Mouse (Mus musculus): Measurements from ENCODE around the gene Gtdc1.

The Gtdc1 gene

DNA sequence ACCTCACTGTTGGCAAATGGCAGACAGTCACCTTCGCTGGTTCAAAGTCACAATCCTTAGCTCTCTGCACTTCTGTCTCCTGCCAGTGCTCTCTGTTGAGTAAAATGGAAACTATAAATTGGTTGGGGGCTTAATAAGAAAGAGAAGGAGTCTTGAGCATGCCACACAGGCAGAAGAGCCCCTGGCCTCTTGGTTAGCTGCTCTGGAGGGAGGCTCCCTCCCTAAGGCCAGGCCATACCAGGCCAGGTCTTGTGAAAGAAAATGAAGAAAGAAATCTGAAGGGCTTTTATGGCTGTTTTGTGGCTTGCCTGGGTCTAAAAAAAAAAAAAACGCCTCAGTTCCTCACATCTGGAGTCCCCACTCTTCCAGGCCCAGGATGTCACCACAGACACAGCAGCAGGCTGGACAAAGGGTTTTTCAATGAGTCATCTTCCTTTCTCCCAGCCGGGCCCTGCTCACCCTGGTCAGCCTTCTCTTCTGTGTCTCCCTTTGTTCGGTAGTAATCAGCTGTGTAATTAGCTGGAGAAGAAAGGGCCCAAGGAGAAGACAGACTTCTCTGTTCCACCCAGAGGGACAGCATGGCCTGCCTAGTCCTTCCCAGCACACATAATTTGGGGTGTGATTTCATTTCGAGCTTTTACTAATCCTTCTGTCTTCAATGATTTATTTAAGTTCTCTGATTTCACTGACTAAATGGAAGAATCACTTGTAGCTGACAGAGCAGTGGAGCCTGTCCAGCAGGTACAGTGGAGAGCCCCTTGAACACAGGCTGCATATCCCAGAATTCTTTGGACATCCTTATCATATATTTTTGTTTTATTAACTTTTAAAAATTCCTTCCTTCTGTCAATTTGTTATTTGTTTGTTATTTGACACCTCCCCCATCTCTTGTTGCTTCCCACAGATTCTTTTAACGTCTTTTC lies 401.1 kb downstream of the Gtdc1 start:
- peak; percentile 98 for DNase-seq (ENCODE audit: inconsistent ontology term)

DNA sequence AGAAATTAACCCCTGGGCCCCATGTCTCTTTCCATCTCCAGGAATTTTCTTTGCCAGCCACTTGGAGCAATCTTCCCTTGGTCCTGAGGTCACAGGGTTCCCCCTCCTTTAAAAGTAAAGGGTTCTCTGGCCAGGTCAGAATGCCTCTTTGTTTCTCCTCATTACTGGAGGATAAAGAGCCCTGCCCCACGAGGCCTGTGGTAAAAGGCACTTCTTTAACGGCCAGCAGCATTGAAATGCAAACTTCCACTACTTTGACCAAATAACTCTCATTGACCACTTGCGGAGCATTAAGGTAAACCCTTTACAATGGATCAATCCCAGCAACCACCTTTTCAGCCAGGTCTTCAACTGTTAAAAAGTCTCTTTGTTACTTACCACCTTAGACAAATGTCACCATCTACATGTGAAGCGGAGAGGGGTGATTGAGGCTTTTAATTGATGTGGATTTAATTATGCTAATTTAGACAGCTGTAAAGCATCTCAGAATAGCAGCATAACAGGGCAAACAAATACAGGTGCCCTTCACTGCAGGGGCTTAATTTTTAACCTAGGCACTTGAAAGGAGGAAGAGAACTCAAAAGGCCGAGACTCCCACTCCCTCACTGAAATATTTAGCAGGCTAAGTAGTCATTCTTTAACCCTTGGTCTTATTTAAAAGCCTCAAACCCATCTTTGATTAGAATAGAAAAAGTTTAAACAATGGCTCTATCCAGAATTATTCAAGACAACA lies 402.1 kb downstream of the Gtdc1 start:
- DNase-seq (ENCODE audit: inconsistent ontology term) = no peak

DNA sequence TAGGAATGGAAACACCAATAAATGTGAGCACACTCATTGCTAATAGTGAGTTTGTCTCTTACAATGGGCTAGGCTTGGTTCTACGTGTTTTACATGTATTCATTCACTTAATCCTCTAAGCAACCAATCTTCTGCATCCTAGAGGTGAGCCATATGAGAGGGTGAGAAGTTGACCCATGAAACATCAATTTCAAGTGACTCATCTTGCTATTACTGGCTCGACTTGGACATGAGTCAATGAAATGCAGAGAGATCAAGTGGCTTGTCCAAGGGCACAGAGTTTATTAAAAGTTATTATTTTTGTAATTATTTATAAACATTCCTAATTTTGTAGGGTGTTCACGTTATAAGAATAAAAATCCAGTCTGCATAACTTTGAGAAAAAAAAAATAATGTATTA lies 408.2 kb downstream of the Gtdc1 start:
- DNase-seq (ENCODE audit: inconsistent ontology term) = no peak

DNA sequence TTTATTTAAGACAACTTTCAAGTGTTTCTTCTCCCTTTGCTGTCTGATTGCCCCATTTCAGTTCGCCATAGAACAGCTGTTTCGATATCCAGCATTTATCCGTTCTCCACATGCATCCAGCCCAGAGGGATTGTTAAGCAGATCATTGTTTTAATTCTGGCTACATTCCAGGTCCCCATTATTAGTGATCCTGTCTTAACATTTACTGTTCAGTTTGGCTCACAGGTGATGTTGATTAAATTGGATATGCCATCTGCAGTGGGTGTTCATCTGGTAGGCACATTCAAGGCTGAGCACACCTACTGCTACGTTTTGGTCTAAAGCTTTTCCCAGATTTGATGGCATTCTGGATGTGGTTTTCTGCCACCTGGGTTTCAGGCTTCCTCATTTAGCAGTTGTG lies 409.4 kb downstream of the Gtdc1 start:
- DNase-seq (ENCODE audit: inconsistent ontology term) = no peak
